Mouse (Mus musculus): ENCODE results near the gene Rest.

Gene Rest

GRCm38 (mm10) chr5:77309924-77310772 is 44.9 kb downstream of the Rest start, which contains the start of the genes Noa1 and Polr2b:
TSS of gene Noa1 (minus strand) at chr5:77310084.
TSS of gene Polr2b (plus strand) at chr5:77310147.
- peak; percentile 98 for DNase-seq (ENCODE audit: low spot score)

DNA sequence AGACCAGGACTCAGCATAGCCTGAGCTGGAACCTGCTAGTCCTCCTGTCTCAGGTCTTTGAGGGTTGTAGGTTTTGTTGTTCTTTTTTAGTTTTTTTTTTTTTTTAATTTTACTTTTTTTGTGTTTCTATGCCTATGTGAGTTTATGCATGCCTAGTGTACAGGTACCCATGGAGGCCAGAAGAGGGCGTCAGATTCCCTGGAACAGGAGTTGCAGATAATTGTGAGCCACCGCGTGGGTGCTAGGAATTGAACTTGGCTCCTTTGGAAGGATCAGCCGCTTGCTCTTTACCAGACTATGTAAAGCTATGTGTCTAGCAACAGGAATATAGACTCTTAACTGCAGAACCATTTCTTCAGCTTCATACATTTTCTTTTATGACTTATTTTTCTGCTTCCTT is 48.9 kb downstream of the Rest start:
- no peak for DNase-seq (ENCODE audit: low spot score)

DNA sequence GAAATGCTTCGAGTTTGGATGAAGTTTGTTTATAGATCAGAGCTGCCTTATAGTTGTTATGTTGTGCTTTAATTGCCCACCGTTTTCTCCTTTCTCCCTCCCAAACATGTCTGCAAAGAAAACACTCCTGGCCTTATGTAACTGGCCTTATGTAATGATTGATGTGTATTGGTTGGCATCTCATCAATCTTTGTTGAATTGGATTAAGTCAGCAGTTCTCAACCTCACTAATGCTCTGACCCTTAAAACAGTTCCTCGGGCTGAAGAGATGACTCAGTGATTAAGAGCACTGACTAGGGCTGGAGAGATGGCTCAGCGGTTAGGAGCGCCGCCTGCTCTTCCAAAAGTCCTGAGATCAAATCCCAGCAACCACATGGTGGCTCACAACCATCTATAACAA is 49.7 kb downstream of the Rest start:
- DNase-seq (ENCODE audit: low spot score), result no peak

DNA sequence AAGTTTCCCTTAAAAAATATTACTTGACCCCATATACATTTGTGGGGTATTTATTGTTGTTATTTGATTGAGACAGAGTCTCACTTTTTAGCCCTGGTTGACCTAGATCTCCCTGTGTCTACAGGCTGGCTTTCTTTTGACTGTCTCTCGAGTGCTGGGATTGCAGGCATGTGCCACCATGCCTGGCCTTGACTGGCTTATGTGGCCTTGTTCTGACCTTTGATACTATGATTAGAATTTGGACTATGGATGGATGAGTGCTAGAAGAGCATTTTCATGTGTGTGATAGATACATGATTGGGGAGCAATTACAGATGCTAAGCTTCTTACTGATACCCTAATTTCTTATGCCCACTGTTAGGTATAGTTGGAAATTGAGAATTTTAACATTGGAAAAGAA is 59.6 kb downstream of the Rest start:
- DNase-seq (ENCODE audit: low spot score), result no peak

DNA sequence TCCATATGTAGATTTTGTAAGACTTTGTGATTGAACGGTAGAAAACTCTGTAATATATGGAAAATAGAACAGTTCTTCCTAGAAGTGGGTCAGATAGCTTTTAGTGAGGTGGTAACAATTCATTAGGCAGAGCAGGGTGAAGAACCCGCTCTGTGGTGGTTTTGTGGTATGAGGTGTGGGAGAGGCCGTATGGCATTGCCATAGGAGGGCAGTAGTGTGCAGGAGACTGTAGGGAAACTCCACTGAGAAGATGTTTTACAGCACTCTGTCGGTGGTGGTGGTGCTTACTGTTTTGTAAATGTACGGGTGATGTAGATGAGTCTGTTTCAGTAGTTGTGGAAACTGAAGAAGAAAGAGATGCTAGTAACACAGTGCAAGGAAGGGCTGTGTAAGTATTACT is 64.9 kb downstream of the Rest start:
- DNase-seq (ENCODE audit: low spot score), result no peak

Measured in c-Kit-positive CD71-positive TER-119-positive erythroid progenitor cells, embryonic 14.5 days (primary cell).